Mouse (Mus musculus) intestine, postnatal 0 days (tissue): ENCODE data around the gene Brd2. TPM values are rescaled to one million over a fixed set of nuclear protein-coding genes. Genes with fewer than 3 reads are reported as not detected.
A peak's percentile ranks its signal among the peaks of the same experiment; 100 is the strongest.

Experiments used
- ATAC-seq: fragments of 200-750 bp; cut with Nextera tagmentation; 2 replicates; pipeline ENCODE4 v1.8.0; 2017; ENCODE audit warnings: mild to moderate bottlenecking, moderate TSS enrichment, moderate library complexity
- H3K27ac ChIP-seq: fragments of 300-500 bp; sonication (generic); 2 replicates; pipeline ENCODE4 v1.5.1; 2014; ENCODE audit warnings: mild to moderate bottlenecking, low read depth, low read length, moderate library complexity
- H3K27me3 ChIP-seq: fragments of 300-500 bp; sonication (generic); replicated peaks from 2 replicates; pipeline ENCODE4 v1.6.1; 2014; ENCODE audit warnings: low read length, mixed read lengths; ENCODE audit not compliant: control insufficient read depth, insufficient read depth
- H3K36me3 ChIP-seq: fragments of 300-500 bp; sonication (generic); 2 replicates; pipeline ENCODE4 v1.6.1; 2014; ENCODE audit warnings: mild to moderate bottlenecking, moderate library complexity; ENCODE audit not compliant: control insufficient read depth, insufficient read depth
- H3K4me1 ChIP-seq: fragments of 300-500 bp; sonication (generic); replicated peaks from 2 replicates; pipeline ENCODE4 v1.6.1; 2014; ENCODE audit warnings: antibody characterized with exemption, low read length, mixed read lengths; ENCODE audit not compliant: control insufficient read depth, insufficient read depth
- H3K4me2 ChIP-seq: fragments of 300-500 bp; sonication (generic); replicated peaks from 2 replicates; pipeline ENCODE4 v1.6.1; 2014; ENCODE audit warnings: low read depth, mild to moderate bottlenecking, moderate library complexity
- H3K4me3 ChIP-seq: fragments of 300-500 bp; sonication (generic); 2 replicates; pipeline ENCODE4 v1.5.1; 2014; ENCODE audit warnings: low read depth, low read length
- H3K9ac ChIP-seq: fragments of 300-500 bp; sonication (generic); 2 replicates; pipeline ENCODE4 v1.6.1; 2014; ENCODE audit warnings: mild to moderate bottlenecking, low read depth, low read length
- H3K9me3 ChIP-seq: fragments of 300-500 bp; sonication (generic); 2 replicates; pipeline ENCODE4 v1.6.1; 2016; ENCODE audit warnings: mixed run types; ENCODE audit not compliant: control insufficient read depth
- CTCF ChIP-seq: sonication (generic); IDR thresholded peaks from 2 replicates; pipeline ENCODE4 v1.5.1; 2016; ENCODE audit warnings: low read depth, mild to moderate bottlenecking, control low read depth, antibody characterized with exemption, moderate library complexity
- whole genome bisulfite sequencing: fragments of 180-500 bp; shearing (Covaris S2); extraction: QIAGEN DNeasy Blood & Tissue Kit; methylation state at CpG from one replicate; pipeline ENCODE4 v1.1.7; 2014; 5-methylcytosine and 5-hydroxymethylcytosine counted together
- polyA plus RNA-seq: library from polyadenylated mRNA; unstranded; fragments of >200 nt; fragmentation: Nextera tagmentation; extraction: Ambion mirVana; gene quantifications from 2 replicates; pipeline ENCODE4 v1.2.1, GENCODE M21; 2015

Gene Brd2
- polyA plus RNA-seq, 1 experiment from 2014 or later, result 51.8 TPM

- Histone ChIP-seq H3K27ac (no peak overlapping the region), H3K9ac (peak overlapping the region; percentile 38), H3K4me2 (peak overlapping the region; percentile 80), H3K9me3 (no peaks in the 10 kb centered on the region), H3K36me3 (peaks cover 60% of the 10 kb centered on the region), H3K27me3 (no peaks in the 10 kb centered on the region), H3K4me3 (peak overlapping the region; percentile 98), H3K4me1 (no peaks in the 10 kb centered on the region)
- TF ChIP-seq CTCF, result no peak
- WGBS, result 8% methylated on average over 7 of the region's 7 CpGs
- ATAC-seq, result no peak
Measured at GRCm38 (mm10) chr17:34116736-34117370, 5.6 kb downstream of the Brd2 start.

GRCm38 (mm10) chr17:34114114-34114513 is 8.3 kb downstream of the Brd2 start:
- TF ChIP-seq CTCF, result no peak
- Histone ChIP-seq H3K27ac (no peak overlapping the region), H3K4me2 (no peak overlapping the region), H3K36me3 (peaks cover 80% of the 10 kb centered on the region), H3K9me3 (no peaks in the 10 kb centered on the region), H3K27me3 (no peaks in the 10 kb centered on the region), H3K4me3 (no peak overlapping the region), H3K9ac (no peak overlapping the region), H3K4me1 (no peaks in the 10 kb centered on the region)
- WGBS, result 86% methylated on average over 7 of the region's 7 CpGs
- ATAC-seq, result no peak

- ATAC-seq, result no peak
- TF ChIP-seq CTCF, result no peak
- no peak overlapping the region for H3K27ac ChIP-seq
- H3K4me1 ChIP-seq, result no peaks in the 10 kb centered on the region
- H3K9ac ChIP-seq, result no peak overlapping the region
- no peak overlapping the region for H3K4me3 ChIP-seq
- 52% methylated on average over 8 of the region's 8 CpGs for WGBS
- H3K36me3 ChIP-seq, result peaks cover 57% of the 10 kb centered on the region
- no peaks in the 10 kb centered on the region for H3K27me3 ChIP-seq
- no peak overlapping the region for H3K4me2 ChIP-seq
- no peaks in the 10 kb centered on the region for H3K9me3 ChIP-seq
Measured at GRCm38 (mm10) chr17:34110309-34110708, 12.1 kb downstream of the Brd2 start.

- peak; percentile 35; the same call in 1 of the 2 replicates for ATAC-seq
- Histone ChIP-seq H3K27me3 (no peaks in the 10 kb centered on the region), H3K36me3 (peaks cover 52% of the 10 kb centered on the region), H3K4me1 (no peaks in the 10 kb centered on the region), H3K27ac (no peak overlapping the region), H3K4me2 (no peak overlapping the region), H3K9ac (no peak overlapping the region), H3K9me3 (no peaks in the 10 kb centered on the region), H3K4me3 (no peak overlapping the region)
- WGBS, result 67% methylated on average over 3 of the region's 3 CpGs
- no peak for TF ChIP-seq CTCF
Measured at GRCm38 (mm10) chr17:34109806-34110195, 12.6 kb downstream of the Brd2 start.

- Histone ChIP-seq H3K4me2 (no peak overlapping the region), H3K9ac (no peak overlapping the region), H3K27ac (no peak overlapping the region), H3K4me3 (no peak overlapping the region), H3K27me3 (no peaks in the 10 kb centered on the region), H3K36me3 (peaks cover 46% of the 10 kb centered on the region), H3K4me1 (no peaks in the 10 kb centered on the region), H3K9me3 (no peaks in the 10 kb centered on the region)
- WGBS, result 75% methylated on average over 14 of the region's 14 CpGs
- ATAC-seq, result no peak
- peak; percentile 50 for TF ChIP-seq CTCF
Measured at GRCm38 (mm10) chr17:34109038-34109805, 13.2 kb downstream of the Brd2 start.

GRCm38 (mm10) chr17:34108460-34108859 is 14.0 kb downstream of the Brd2 start:
- H3K4me1 ChIP-seq, result no peaks in the 10 kb centered on the region
- no peak for ATAC-seq
- no peak overlapping the region for H3K9ac ChIP-seq
- 78% methylated on average over 5 of the region's 6 CpGs for WGBS
- H3K4me2 ChIP-seq, result no peak overlapping the region
- no peaks in the 10 kb centered on the region for H3K9me3 ChIP-seq
- no peak overlapping the region for H3K4me3 ChIP-seq
- H3K27ac ChIP-seq, result no peak overlapping the region
- peaks cover 39% of the 10 kb centered on the region for H3K36me3 ChIP-seq
- H3K27me3 ChIP-seq, result no peaks in the 10 kb centered on the region
- no peak for TF ChIP-seq CTCF
